Mouse (Mus musculus) embryonic fibroblast, embryonic 13.5 days (primary cell): Measurements from ENCODE around the gene Hoxa3. TPM values are rescaled to one million over a fixed set of nuclear protein-coding genes. Genes with fewer than 3 reads are reported as not detected.
A peak's percentile ranks its signal among the peaks of the same experiment; 100 is the strongest.

ENCODE experiments used
- H3K27ac ChIP-seq: 2 replicates; pipeline ENCODE4 v1.5.1; 2012; ENCODE audit warnings: low read length, control low read depth, inconsistent platforms; ENCODE audit not compliant: insufficient read depth
- H3K4me1 ChIP-seq: 2 replicates; pipeline ENCODE4 v1.6.1; 2011; ENCODE audit warnings: low read length; ENCODE audit not compliant: control insufficient read depth, insufficient read depth
- H3K4me3 ChIP-seq: 2 replicates; pipeline ENCODE4 v1.5.1; 2011; ENCODE audit warnings: mild to moderate bottlenecking, control low read depth, low read length; ENCODE audit not compliant: insufficient read depth
- CTCF ChIP-seq: IDR thresholded peaks from 2 replicates; pipeline ENCODE4 v1.5.1; 2011; ENCODE audit warnings: mild to moderate bottlenecking, control low read depth, low read length, moderate library complexity, borderline replicate concordance; ENCODE audit not compliant: insufficient read depth
- POLR2A ChIP-seq: IDR thresholded peaks from 2 replicates; pipeline ENCODE4 v1.6.1; 2011; ENCODE audit warnings: low read depth, mild to moderate bottlenecking, control low read depth, low read length, moderate library complexity
- polyA plus RNA-seq: library from polyadenylated mRNA; stranded (reverse); fragments of >200 nt; gene quantifications from 2 replicates; pipeline ENCODE4 v1.2.4, GENCODE M21; 2011; ENCODE audit warnings: low read depth; ENCODE audit not compliant: missing spikeins, insufficient read length

The Hoxa3 gene
- polyA plus RNA-seq: 10.2 and 13.5 TPM in 2 replicates

DNA sequence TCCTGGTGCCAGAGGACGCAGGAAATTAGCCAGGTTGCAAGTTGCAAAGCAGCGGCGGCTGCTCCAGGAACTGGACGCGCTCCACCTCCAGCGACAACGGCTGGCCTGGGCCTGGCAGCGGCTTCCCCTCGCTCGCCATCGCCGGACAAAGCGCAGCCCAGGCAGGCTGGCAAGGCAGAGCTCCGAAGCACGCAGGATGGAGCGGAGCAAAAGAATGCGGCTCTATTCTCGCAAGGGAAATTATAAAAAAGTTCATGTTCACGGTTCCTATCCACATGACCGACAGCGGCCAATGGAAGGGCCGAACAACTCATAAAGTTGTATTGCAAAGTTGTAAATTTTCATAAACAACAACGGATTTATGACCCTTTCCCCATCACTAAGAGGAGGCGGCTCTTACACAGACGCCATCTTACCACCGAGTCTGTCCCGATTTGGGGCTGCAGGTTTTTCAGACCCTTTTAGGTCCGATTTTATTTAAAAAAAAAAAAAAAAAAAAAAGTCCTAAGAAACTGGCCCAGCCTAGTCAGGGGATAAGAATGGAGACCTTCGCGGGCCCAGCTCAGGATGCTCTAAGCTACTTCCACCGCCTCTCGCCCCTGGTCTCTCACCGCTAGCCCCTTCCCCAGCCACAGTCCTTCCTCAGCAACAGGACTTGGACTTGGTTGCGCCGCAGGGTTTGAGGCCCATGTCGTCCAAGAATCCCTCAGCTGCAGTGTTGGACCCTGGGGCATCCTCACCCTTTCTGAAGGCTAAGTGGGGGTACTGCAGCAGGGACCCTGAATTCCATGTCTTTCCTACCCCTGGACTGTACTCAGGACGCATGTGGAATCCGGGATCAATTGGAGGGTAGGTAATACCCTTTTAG, at the start of gene Hoxa3, which contains the start of gene Gm28308:
Gene Hoxa3 (minus strand): TSS at position 218 of the 868 bp plus-strand sequence.
Gene Gm28308 (minus strand): TSS at position 221 of the 868 bp plus-strand sequence.
- H3K4me1 ChIP-seq: no peaks in the 10 kb centered on the region

DNA sequence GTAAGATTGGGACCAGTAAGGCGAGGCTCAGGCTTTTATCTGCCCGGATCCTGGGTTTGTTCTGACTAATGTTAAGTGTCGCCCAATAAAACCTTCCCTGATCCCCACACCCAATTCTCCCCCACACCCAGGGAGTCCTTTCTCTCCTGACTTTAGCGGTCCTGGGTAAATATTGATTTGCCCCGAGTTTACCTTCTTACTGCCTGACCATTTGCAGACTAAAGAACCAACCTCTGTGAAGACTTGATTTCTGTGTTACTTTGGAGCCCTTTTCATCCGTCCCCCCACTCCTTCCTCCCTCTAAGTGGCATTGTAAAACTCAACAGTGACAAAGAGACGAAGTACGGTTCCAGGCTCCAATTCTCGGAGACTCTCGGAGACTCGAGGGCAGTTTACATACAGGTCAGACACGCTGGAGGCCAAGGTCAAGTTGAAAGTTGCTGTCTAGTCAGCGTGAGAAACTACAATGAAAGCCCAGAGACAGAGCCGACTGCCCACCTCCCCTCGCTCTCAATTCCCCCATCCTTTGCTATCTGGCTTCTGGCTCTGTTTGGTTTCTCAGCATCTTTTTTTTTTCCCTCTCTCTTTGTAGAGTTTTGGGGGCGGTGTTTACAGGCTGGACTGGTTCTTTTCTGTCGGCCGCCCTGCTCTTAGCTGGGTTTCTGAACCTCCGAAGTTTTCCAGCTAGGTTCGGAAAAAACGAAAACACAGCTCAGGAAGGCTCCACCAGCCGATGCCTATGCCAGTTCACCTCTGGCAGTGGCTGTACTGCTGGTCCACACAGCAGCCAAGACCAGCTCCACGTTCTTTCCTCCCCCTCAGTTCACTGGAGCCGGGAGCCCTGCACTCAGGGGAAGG, 49.6 kb upstream of the Hoxa3 start:
- Histone ChIP-seq H3K27ac (no peak overlapping the region), H3K4me1 (no peaks in the 10 kb centered on the region; the same call in 1 of the 2 replicates), H3K4me3 (0 out of 2 replicates have a peak overlapping the region, but pooled peaks have one; percentile 8)
- TF ChIP-seq POLR2A: no peak
- TF ChIP-seq CTCF: no peak

More for the DNA sequence above, at the start of gene Hoxa3, which contains the start of gene Gm28308:
- H3K4me3 ChIP-seq: peak within 1 kb of the TSS; percentile 71
- TF ChIP-seq POLR2A (peak; percentile 96), CTCF (no peak)
- H3K27ac ChIP-seq: peak within 1 kb of the TSS; percentile 75

DNA sequence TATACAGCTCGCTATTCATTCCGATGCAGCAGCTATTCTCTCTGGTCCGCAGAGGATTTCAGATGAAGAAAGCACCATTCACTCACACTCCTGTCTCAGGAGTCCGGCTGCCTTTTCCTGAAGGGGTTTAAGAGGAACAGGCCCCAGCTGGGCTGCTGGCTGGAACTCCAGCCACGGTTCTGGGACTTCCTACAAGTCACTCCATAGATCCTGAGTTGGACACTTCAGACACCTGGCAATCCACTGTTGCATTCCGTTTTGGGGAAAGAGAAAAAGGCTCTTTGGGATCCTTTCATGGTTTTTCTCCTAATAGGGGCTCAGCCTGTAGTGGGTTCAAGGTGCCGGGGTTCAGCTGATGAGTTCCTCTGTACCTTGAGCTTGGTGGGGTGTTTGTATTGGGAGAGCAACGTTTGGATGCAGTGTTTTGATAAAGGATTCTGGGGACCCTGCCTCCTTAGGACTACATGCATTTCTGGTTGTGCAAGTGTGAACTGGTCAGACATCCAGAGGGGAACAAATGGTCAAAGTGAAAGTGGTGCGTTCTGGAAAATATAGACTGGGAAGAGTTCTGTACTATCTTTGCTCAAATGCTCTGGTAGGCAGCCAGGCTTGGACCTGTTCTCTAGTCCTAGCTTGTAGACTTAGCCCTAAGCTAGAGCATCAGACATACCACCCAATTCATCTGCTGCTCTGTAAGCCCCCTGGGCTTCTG, 48.8 kb upstream of the Hoxa3 start:
- TF ChIP-seq POLR2A: no peak
- Histone ChIP-seq H3K27ac (no peak overlapping the region), H3K4me1 (no peaks in the 10 kb centered on the region; the same call in 1 of the 2 replicates), H3K4me3 (peak overlapping the region; percentile 8; the same call in 1 of the 2 replicates)

DNA sequence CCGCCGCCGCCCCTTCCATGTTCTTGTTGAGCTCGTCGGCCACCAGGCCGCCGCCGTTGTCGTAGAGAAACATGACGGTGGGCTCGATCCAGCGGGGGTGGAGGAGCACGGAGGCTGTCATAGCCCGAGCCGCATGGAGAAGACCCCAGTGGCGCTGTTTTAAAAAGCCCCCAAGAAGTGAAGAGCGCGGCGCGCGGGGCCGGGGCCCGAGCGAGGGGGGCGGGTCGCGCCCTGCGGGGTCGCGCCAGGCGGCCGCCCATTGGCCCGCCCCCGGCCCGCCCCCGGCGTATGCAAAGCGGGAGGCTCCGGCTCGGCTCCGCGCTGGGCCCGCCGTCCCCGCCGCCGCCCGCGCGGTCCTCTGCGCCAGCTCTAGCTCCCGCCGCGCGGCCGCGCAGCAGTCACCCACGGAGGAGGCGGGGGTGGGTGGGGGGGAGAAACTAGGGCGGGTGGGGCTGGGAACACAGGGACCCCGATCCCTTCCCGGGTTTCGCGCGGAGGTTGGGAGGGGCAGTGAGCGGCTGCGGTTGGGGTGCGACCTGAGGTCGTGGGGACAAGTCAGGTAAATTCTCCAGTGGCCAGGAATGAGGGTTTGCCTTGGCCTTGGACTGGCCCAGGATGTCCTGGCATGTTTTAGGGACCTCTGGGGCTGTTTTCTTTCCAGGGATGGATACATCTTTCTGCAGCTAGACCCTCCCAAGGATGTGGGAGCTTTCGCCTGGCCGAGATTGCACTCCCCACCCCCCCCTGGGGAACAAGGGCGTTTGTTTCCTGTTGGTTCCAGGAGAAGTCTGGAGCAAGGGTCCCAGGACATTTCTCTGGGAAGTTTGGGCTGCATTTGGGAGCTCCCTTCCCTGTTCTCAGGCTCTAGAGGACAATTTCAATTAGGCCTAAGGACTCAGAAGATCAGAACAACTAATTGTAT, 47.8 kb upstream of the Hoxa3 start, which contains the start of gene Hoxa13:
Gene Hoxa13 (minus strand): TSS at position 227 of the 922 bp plus-strand sequence.
- Histone ChIP-seq H3K4me1 (no peaks in the 10 kb centered on the region; the same call in 1 of the 2 replicates), H3K27ac (no peak within 1 kb of the TSS), H3K4me3 (peak within 1 kb of the TSS; percentile 55)
- no peak for TF ChIP-seq CTCF

DNA sequence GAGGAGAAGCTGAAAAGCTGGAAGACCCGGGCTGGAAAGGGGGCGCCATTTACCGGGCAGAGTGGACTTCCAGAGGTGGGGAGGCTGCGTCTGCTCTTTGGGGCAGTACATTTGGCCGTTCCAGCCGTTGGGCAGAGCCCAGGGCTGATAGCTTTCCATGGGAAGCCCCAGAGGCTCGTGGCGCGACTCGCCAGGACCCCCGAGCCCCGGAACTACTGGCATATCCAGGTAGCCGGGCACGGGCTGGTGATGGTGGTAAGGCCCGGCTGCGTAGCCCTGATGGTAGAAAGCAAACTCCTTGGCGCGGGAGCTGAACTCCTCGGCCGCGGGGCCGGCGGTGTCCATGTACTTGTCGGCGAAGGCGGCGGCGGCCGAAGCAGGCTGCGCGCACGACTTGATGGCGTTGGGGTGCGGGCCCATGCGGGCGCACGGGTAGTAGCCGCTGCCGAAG, 46.7 kb upstream of the Hoxa3 start:
- peak overlapping the region; percentile 18 for H3K4me3 ChIP-seq
- no peaks in the 10 kb centered on the region; the same call in 1 of the 2 replicates for H3K4me1 ChIP-seq
- H3K27ac ChIP-seq: no peak overlapping the region
- TF ChIP-seq POLR2A (no peak), CTCF (no peak)

DNA sequence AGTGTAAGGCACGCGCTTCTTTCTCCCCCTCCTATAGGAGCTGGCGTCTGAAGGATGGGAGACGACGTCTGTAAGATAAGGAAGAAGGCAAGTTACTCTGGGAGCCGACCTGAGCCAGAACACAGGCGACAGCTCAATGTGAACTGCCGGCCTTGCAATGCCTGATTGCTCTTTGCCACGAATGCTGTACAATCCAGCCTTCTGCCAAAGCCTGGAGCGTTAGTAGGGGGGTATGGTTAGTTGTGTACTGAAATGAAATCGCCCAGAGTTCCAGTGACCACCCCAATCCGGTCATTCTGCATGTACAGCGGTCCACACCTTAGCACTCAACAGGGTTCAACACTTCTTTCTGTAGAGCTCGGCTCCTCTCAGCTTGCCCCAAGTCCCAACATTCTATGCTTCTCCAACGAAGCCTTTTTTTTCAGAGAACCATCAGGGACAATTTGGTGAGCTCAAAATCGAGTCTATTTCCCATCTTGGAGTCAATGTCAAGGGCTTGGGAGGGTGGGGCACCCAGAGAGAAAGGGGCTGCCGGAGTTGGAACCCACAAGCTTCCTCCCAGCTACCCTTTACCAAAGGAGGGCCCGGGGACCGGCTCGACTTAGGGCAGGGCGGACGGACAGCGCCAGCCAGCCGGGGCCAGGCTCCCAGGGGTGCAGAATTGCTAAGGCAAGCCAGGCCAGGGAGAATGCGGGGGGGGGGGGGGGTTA, 46.1 kb upstream of the Hoxa3 start:
- TF ChIP-seq POLR2A (no peak), CTCF (no peak)
- Histone ChIP-seq H3K27ac (no peak overlapping the region), H3K4me1 (no peaks in the 10 kb centered on the region; the same call in 1 of the 2 replicates), H3K4me3 (peak overlapping the region; percentile 18)

DNA sequence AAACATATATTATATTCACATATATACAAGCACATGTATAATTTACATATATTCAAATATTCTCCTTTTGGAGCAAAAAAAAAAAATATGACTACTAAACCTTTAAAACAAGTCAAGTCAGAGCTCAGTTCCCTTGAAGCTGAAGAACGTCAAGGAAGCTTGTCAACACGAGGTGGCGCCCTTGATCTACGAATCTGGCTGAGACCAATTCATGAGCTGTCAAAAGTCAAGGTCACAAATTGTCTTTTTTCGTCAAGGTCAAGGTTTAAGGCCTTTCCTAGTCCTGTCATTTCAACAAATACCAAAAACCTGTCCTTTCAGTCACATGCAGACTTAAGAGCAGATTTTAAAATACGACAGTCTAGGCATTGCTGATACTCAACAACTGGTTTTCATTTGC, 43.8 kb upstream of the Hoxa3 start:
- H3K4me1 ChIP-seq: no peaks in the 10 kb centered on the region
- no peak overlapping the region for H3K4me3 ChIP-seq
- TF ChIP-seq CTCF: peak; percentile 69; the same call in 1 of the 2 replicates
- no peak for TF ChIP-seq POLR2A
- H3K27ac ChIP-seq: no peak overlapping the region
